Mouse (Mus musculus): ENCODE results near the gene Rps15. TPM values are rescaled to one million over a fixed set of nuclear protein-coding genes. Genes with fewer than 3 reads are reported as not detected.
A peak's percentile ranks its signal among the peaks of the same experiment; 100 is the strongest.

Gene Rps15
- polyA plus RNA-seq, 1 experiment from 2014 or later, result 668 TPM

DNA sequence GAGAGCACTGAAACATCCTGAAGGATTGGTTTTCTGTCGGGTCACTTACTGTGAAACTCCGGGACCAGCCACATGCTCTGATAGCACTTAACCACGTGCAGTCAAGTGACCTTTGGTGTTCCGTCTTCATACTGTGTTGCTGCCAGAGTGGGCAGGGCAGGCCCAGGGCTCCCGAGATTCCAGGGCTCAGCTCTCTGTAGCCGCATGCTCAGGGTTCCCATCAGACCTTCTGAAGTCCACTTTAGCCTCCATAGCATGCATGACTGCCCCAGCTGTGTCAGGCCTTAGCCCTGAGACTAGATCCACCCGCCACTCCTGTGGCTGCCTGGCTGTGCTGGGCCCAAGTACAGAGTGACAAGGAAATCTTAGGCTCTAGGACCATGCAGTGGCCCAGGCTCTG is 10.9 kb upstream of the Rps15 start:
- Histone ChIP-seq H3K27ac (0 out of 2 replicates have a peak overlapping the region, but pooled peaks have one; percentile 40), H3K4me1 (peaks cover 12% of the 10 kb centered on the region; the same call in 1 of the 2 replicates), H3K9me3 (replicated peaks) (no peaks in the 10 kb centered on the region), H3K27me3 (no peaks in the 10 kb centered on the region), H3K4me2 (replicated peaks) (no peak overlapping the region), H3K36me3 (peaks cover 94% of the 10 kb centered on the region), H3K4me3 (no peak overlapping the region), H3K9ac (0 out of 2 replicates have a peak overlapping the region, but pooled peaks have one; percentile 19)
- 82% methylated on average over 7 of the region's 7 CpGs for WGBS
- ATAC-seq (ENCODE audit: low FRiP score), result 0 out of 2 replicates have a peak, but pooled peaks have one; percentile 12

DNA sequence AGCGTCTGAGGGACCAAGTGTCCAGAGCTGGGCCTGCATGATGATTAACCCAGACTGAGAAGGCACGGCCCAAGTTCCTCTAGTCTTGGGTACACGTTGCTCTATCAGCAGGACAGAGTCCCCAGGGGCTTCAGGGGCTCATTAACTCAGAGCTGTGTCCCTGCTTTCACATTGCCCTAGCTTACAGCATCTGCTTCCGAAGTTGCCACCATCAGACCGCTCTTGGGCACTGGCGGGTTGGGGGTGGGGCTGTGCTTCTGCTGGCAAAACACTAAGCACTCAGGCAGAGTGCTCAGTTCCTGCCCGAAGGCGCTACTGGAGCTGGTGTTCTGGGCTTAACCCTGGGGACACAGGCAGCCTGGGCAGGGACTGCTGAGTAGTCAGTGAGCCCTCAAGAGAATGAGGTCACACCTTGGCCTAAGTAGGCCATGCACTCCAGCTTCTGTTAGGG is 10.3 kb upstream of the Rps15 start:
- Histone ChIP-seq H3K27ac (0 out of 2 replicates have a peak overlapping the region, but pooled peaks have one; percentile 40), H3K9ac (peak overlapping the region; percentile 19; the same call in 1 of the 2 replicates), H3K36me3 (peaks cover 96% of the 10 kb centered on the region), H3K4me1 (peaks cover 12% of the 10 kb centered on the region; the same call in 1 of the 2 replicates), H3K9me3 (replicated peaks) (no peaks in the 10 kb centered on the region), H3K4me2 (replicated peaks) (no peak overlapping the region), H3K4me3 (0 out of 2 replicates have a peak overlapping the region, but pooled peaks have one; percentile 3), H3K27me3 (no peaks in the 10 kb centered on the region)
- WGBS, result 69% methylated on average over 8 of the region's 8 CpGs
- peak; percentile 30 for ATAC-seq (ENCODE audit: low FRiP score)

DNA sequence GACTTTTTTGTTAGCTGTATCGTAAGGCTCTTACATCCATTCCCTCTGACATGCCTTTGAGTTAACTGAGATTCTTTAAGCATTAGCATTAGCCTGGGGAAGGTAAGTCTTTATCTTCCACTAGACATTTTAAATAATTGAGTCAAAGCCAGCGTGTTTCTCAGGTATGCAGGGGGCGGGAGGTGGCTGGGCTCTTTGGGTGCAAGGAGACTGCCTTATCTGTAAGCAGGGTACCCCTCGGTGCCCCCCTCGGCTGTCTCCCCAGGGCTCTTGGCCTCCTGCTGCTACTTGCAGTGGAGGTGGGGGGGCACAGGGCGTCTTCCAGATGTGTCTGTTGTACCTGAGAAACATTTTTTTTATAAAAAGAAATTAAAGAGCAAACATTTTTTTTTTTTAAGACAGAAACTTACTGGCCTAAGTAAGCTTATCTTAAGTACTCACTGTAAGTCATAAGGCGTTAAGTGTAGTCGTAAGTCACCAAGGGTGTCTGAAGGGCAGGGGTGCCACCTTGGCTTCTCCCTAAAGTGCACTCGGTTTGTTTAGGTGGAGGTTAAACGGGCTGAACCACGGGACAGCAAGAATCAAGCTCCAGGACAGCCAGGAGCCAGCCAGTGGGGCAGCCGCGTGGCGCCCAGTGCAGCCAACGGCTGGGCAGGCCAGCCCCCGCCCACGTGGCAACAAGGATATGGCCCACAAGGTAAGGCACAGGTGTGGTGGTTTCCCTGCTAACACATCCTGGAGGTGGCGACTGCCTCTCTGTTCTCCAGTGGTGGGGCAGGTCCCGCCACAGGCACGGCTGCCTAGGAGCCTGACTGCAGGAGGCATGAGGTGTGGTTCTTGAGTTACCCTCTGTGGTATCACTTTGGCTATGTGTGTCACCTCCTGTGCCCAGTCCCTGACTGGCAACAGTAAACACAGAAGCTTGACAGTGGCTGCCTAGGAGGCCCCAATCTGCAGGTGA is 9.5 kb upstream of the Rps15 start:
- H3K4me3 ChIP-seq, result no peak overlapping the region
- no peak overlapping the region for H3K4me2 ChIP-seq (replicated peaks)
- WGBS, result 94% methylated on average over 20 of the region's 20 CpGs
- H3K36me3 ChIP-seq, result peaks cover 95% of the 10 kb centered on the region
- ATAC-seq (ENCODE audit: low FRiP score), result no peak
- no peaks in the 10 kb centered on the region for H3K9me3 ChIP-seq (replicated peaks)
- no peaks in the 10 kb centered on the region for H3K27me3 ChIP-seq
- no peak overlapping the region for H3K9ac ChIP-seq
- H3K27ac ChIP-seq, result 0 out of 2 replicates have a peak overlapping the region, but pooled peaks have one; percentile 1
- H3K4me1 ChIP-seq, result peaks cover 12% of the 10 kb centered on the region; the same call in 1 of the 2 replicates

DNA sequence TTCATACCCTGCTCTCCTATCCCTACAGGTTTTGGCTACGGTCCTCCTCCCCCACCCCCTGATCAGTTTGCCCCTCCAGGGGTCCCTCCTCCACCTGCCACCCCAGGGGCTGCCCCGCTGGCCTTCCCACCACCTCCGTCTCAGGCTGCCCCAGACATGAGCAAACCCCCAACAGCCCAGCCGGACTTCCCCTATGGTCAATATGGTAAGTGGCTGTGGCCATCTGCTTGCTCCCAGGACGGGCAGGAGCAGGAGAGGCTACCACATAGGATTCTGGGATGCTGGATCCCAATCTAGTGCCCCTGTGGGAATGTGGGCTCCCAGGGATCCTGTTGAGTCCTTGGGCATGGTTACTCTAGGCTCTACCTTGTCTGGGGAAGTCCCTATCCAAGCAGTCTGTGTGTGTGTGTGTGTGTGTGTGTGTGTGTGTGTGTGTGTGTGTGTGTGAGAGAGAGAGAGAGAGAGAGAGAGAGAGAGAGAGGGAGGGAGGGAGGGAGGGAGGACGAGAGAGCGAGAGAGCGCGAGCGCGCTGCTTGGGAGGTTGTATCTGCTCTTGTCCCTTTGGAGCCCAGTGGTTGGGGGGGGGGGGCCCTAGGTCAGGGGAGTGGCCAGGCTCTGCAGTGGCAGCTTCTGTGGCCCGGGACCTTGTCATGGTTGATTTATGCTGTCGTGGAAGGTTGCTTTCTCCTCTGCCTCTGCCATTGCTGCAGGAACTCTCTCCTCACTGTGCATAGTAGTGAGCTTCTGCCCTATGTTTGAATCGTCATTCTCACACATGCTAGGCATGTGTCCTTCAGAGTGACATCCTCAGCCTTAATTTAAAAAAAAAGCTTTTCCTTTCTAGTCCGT is 6.8 kb upstream of the Rps15 start:
- Histone ChIP-seq H3K36me3 (peaks cover 84% of the 10 kb centered on the region), H3K27me3 (no peaks in the 10 kb centered on the region), H3K4me2 (replicated peaks) (no peak overlapping the region), H3K9me3 (replicated peaks) (no peaks in the 10 kb centered on the region), H3K4me1 (peaks cover 12% of the 10 kb centered on the region; the same call in 1 of the 2 replicates), H3K9ac (no peak overlapping the region), H3K4me3 (no peak overlapping the region), H3K27ac (no peak overlapping the region)
- ATAC-seq (ENCODE audit: low FRiP score), result no peak
- WGBS, result 74% methylated on average over 10 of the region's 15 CpGs

DNA sequence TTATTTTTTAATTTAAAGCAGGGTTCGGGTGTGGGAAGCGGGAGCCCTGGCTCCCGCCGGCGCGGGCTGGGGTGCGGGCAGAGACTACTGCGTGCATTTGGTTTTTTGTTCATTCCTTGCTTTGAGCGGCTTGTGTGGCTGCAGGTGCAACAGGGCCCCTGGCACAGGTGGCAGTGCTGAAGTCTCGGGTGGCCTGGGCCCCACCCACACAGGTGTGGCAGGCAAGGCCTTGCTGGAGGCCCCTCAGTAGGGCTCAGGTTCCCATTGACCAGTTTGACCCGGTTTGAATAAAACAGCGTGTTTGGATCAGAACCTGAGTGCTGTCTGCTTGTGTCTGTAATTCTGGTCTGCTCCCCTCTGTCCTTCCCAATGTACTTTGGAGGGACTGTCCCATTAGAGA is 4.2 kb upstream of the Rps15 start:
- H3K9me3 ChIP-seq (replicated peaks), result no peaks in the 10 kb centered on the region
- H3K27me3 ChIP-seq, result no peaks in the 10 kb centered on the region
- 0 out of 2 replicates have a peak overlapping the region, but pooled peaks have one; percentile 17 for H3K27ac ChIP-seq
- ATAC-seq (ENCODE audit: low FRiP score), result no peak
- H3K4me1 ChIP-seq, result peaks cover 3% of the 10 kb centered on the region
- H3K4me2 ChIP-seq (replicated peaks), result no peak overlapping the region
- H3K36me3 ChIP-seq, result peaks cover 59% of the 10 kb centered on the region
- WGBS, result 95% methylated on average over 12 of the region's 12 CpGs
- H3K4me3 ChIP-seq, result no peak overlapping the region
- H3K9ac ChIP-seq, result no peak overlapping the region

DNA sequence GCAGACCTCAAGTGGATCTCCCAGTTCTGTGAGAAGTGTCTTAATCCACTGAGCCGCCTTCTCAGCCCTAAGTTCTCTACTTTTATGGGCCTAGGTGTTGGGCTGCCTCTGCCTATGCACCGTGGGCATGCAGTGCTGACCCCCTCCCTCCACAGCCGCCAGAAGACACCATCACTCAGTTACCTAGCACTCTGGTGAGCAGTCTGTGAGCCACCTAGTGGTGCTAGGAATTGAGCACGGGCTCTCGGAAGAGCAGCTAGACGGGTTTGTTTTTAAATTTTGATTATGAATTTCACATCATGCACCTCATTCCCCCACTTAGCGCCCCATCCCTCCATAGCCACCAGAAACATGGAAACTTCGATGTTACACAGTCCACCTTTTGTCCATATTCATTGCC is 3.6 kb upstream of the Rps15 start:
- ATAC-seq (ENCODE audit: low FRiP score), result no peak
- WGBS, result 77% methylated on average over 8 of the region's 8 CpGs
- H3K4me2 ChIP-seq (replicated peaks), result no peak overlapping the region
- no peak overlapping the region for H3K27ac ChIP-seq
- H3K9ac ChIP-seq, result no peak overlapping the region
- H3K27me3 ChIP-seq, result no peaks in the 10 kb centered on the region
- H3K9me3 ChIP-seq (replicated peaks), result no peaks in the 10 kb centered on the region
- peaks cover 59% of the 10 kb centered on the region for H3K36me3 ChIP-seq
- H3K4me3 ChIP-seq, result no peak overlapping the region
- H3K4me1 ChIP-seq, result peaks cover 9% of the 10 kb centered on the region

DNA sequence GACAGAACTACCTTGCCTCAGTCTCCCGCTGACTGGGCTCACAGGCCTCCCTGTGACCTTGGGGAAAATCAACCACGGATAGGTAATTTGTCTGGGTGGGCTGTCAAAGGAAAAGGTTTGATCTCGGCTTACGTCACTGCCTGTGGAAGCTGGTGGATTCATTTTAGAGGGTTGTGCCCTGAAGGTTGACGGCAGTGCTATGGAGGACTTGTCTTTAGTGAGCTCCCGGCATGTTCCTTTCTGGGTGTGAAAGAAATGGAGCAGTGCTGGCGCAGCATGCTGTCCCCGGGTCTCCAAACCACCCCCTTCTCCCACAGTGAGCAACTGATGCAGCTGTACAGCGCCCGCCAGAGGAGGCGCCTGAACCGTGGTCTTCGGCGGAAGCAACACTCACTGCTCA is 1.1 kb downstream of the Rps15 start:
- peaks cover 5% of the 10 kb centered on the region; the same call in 1 of the 2 replicates for H3K27me3 ChIP-seq
- H3K4me2 ChIP-seq (replicated peaks), result peak overlapping the region; percentile 99
- H3K36me3 ChIP-seq, result peaks cover 27% of the 10 kb centered on the region
- WGBS, result 31% methylated on average over 14 of the region's 14 CpGs
- no peak for ATAC-seq (ENCODE audit: low FRiP score)
- no peaks in the 10 kb centered on the region for H3K9me3 ChIP-seq (replicated peaks)
- peak overlapping the region; percentile 99 for H3K9ac ChIP-seq
- H3K4me1 ChIP-seq, result peaks cover 43% of the 10 kb centered on the region
- H3K27ac ChIP-seq, result peak overlapping the region; percentile 90
- peak overlapping the region; percentile 96 for H3K4me3 ChIP-seq

DNA sequence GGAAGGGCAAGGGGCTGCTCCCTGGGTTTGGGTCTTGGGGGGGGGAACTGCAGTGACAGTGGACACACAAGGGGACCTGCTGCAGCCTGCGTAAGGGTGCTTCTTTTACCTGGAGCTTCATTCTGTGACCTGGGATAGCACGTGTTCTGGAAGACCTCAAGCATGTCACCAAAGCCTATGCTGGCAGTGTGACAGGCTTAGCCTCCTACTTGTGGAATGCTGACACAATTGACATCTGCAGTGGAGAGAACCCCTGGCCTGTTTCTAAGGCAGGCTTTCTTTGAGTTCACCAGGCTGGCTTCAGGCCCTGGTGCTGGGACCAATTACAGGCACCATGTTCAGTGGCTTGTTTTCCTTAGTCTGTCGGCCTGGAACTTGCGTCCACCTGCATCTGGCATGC is 2.1 kb downstream of the Rps15 start:
- Histone ChIP-seq H3K36me3 (peaks cover 18% of the 10 kb centered on the region), H3K4me1 (peaks cover 47% of the 10 kb centered on the region), H3K4me2 (replicated peaks) (no peak overlapping the region), H3K9ac (no peak overlapping the region), H3K9me3 (replicated peaks) (no peaks in the 10 kb centered on the region), H3K27me3 (peaks cover 13% of the 10 kb centered on the region; the same call in 1 of the 2 replicates), H3K27ac (no peak overlapping the region), H3K4me3 (peak overlapping the region; percentile 96; the same call in 1 of the 2 replicates)
- 81% methylated on average over 4 of the region's 4 CpGs for WGBS
- ATAC-seq (ENCODE audit: low FRiP score), result no peak

GRCm38 (mm10) chr10:80294788-80295303 is 2.6 kb downstream of the Rps15 start:
- no peak overlapping the region for H3K4me2 ChIP-seq (replicated peaks)
- H3K27me3 ChIP-seq, result peaks cover 18% of the 10 kb centered on the region; the same call in 1 of the 2 replicates
- H3K4me1 ChIP-seq, result peaks cover 51% of the 10 kb centered on the region
- peak overlapping the region; percentile 95; the same call in 1 of the 2 replicates for H3K27ac ChIP-seq
- peaks cover 17% of the 10 kb centered on the region for H3K36me3 ChIP-seq
- ATAC-seq (ENCODE audit: low FRiP score), result no peak
- no peaks in the 10 kb centered on the region for H3K9me3 ChIP-seq (replicated peaks)
- WGBS, result 44% methylated on average over 7 of the region's 7 CpGs
- peak overlapping the region; percentile 47; the same call in 1 of the 2 replicates for H3K4me3 ChIP-seq
- H3K9ac ChIP-seq, result no peak overlapping the region

DNA sequence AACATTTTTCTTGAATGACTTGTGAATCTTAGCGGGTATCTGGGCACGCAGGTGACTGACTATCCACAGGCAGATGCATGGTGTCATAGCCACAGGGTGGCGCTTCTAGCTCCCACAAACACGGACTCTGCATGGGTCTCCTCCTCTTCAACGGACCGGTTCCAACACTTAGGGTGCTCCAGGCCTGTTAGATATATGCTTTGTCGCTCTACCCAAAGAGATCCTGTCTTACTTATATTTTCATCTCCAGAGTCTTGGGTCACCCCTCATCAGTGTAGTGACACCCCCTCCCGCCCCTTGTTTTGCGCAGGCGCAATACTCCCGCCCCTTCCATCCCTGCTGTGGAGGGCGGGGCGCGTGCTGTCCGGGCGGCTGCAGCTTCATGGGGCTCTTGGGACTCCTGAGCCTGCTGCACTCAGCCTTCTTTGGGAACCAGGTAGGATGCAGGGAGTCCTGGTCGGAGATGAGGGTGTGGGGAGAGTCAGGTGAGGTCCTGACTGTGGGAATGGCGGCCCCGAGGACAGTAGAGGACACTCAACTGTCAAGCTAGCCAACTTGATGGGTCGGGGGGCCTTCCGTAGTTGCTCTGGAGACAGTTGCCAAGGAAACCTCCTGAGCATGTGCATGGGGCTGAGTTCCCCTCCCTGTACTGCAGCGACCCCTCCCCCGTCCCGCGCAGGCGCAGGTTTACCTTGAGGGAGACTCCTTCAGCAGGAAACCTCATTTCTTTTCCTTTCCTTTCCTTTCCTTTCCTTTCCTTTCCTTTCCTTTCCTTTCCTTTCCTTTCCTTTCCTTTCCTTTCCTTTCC is 3.6 kb downstream of the Rps15 start, which contains the start of gene Apc2:
TSS of gene Apc2 (plus strand) at position 360 of the 808 bp plus-strand sequence.
- Histone ChIP-seq H3K4me1 (peaks cover 55% of the 10 kb centered on the region), H3K4me2 (replicated peaks) (peak within 1 kb of the TSS; percentile 72), H3K27ac (peak within 1 kb of the TSS; percentile 95), H3K36me3 (peaks cover 17% of the 10 kb centered on the region), H3K4me3 (peak within 1 kb of the TSS; percentile 47), H3K27me3 (peaks cover 21% of the 10 kb centered on the region; the same call in 1 of the 2 replicates), H3K9me3 (replicated peaks) (no peaks in the 10 kb centered on the region), H3K9ac (peak within 1 kb of the TSS; percentile 97)
- under 1% methylated on average over 26 of the region's 26 CpGs for WGBS
- peak; percentile 64 for ATAC-seq (ENCODE audit: low FRiP score)

- Histone ChIP-seq H3K27ac (peak overlapping the region; percentile 95), H3K36me3 (peaks cover 17% of the 10 kb centered on the region), H3K4me1 (peaks cover 61% of the 10 kb centered on the region), H3K9ac (peak overlapping the region; percentile 97), H3K4me3 (peak overlapping the region; percentile 47), H3K27me3 (peaks cover 21% of the 10 kb centered on the region; the same call in 1 of the 2 replicates), H3K4me2 (replicated peaks) (peak overlapping the region; percentile 72), H3K9me3 (replicated peaks) (no peaks in the 10 kb centered on the region)
- 84% methylated on average over 5 of the region's 5 CpGs for WGBS
- ATAC-seq (ENCODE audit: low FRiP score), result no peak
Observed at GRCm38 (mm10) chr10:80296824-80297223, 4.6 kb downstream of the Rps15 start.

Measured in hindbrain, embryonic 12.5 days (tissue).